Mouse (Mus musculus): Measurements from ENCODE around the gene Efcab9.

- TF ChIP-seq POLR2A (IDR thresholded peaks at IDR 0.05; ENCODE audit: control insufficient read depth in 1 of 2, insufficient read depth in 1 of 2, low read depth in 1 of 2, low read length in 2 of 2, poor library complexity in 1 of 2) = no peak
- TF ChIP-seq CTCF (IDR thresholded peaks at IDR 0.05 in 2 of 3, conservative IDR thresholded peaks at IDR 0.05 in 1 of 3; ENCODE audit: control insufficient read depth in 1 of 3, insufficient read depth in 1 of 3, low read depth in 2 of 3, low read length in 3 of 3, poor library complexity in 1 of 3, severe bottlenecking in 1 of 3) = no peak
- TF ChIP-seq MEF2A (IDR thresholded peaks at IDR 0.05; ENCODE audit: extremely low read depth, insufficient replicate concordance, low read depth, low read length, poor library complexity, severe bottlenecking) = no peak
- no peak for TF ChIP-seq ZC3H11A (IDR thresholded peaks at IDR 0.05; ENCODE audit: low read depth, low read length)
- TF ChIP-seq MAX (IDR thresholded peaks at IDR 0.05; ENCODE audit: low read length) = no peak
- TF ChIP-seq NELFE (IDR thresholded peaks at IDR 0.05; ENCODE audit: low read depth, low read length) = no peak
- no peak for TF ChIP-seq EP300 (IDR thresholded peaks at IDR 0.05; ENCODE audit: low read depth in 1 of 2, low read length in 2 of 2)
- TF ChIP-seq CHD2 (IDR thresholded peaks at IDR 0.05; ENCODE audit: low read length) = no peak
- no peak for TF ChIP-seq TAL1 (IDR thresholded peaks at IDR 0.05; ENCODE audit: low read length)
- no peak for TF ChIP-seq KAT2A (conservative IDR thresholded peaks at IDR 0.05; ENCODE audit: low read depth, low read length)
- TF ChIP-seq HCFC1 (IDR thresholded peaks at IDR 0.05; ENCODE audit: low read depth, low read length) = no peak
- TF ChIP-seq ZNF384 (IDR thresholded peaks at IDR 0.05; ENCODE audit: low read depth, low read length) = no peak
These were observed 26.7 kb downstream of the Efcab9 start for GRCm38 (mm10) chr11:32505091-32505739.

Data from MEL (cell line).